Mouse (Mus musculus) embryo, embryonic 10 days (tissue): ENCODE measurements at regions not wholly inside any gene's neighbourhood (a gene's known extent, or its start where the extent isn't known, plus 50 kb on each side); places are given as distances from the start of the nearest gene placed in this dataset.

Experiments
- DNase-seq: peaks from one replicate; pipeline ENCODE4 v3.0.0-alpha.2; 2015; ENCODE audit warnings: low spot score

GRCm38 (mm10) chr12:109539046-109539445 lies 61.1 kb downstream of the Rtl1 start:
- DNase-seq, result no peak

- DNase-seq, result no peak
Measured at GRCm38 (mm10) chr12:109538641-109539040, 61.5 kb downstream of the Rtl1 start.

- DNase-seq, result no peak
Measured at GRCm38 (mm10) chr12:109536536-109536935, 63.6 kb downstream of the Rtl1 start.

- no peak for DNase-seq
Measured at GRCm38 (mm10) chr12:109532392-109532791, 67.7 kb downstream of the Rtl1 start.

- DNase-seq, result no peak
Measured at GRCm38 (mm10) chr12:109531347-109532023, 68.6 kb downstream of the Rtl1 start.

- DNase-seq, result no peak
Measured at GRCm38 (mm10) chr12:109530215-109531050, 69.7 kb downstream of the Rtl1 start.

- no peak for DNase-seq
Measured at GRCm38 (mm10) chr12:109529501-109529900, 70.6 kb downstream of the Rtl1 start.

- DNase-seq, result no peak
Measured at GRCm38 (mm10) chr12:109528966-109529365, 71.2 kb downstream of the Rtl1 start.

GRCm38 (mm10) chr12:109528263-109528545 lies 71.9 kb downstream of the Rtl1 start:
- no peak for DNase-seq

GRCm38 (mm10) chr12:109527414-109528262 lies 72.5 kb downstream of the Rtl1 start:
- peak; percentile 86 for DNase-seq

GRCm38 (mm10) chr12:109525613-109526012 lies 73.0 kb downstream of the Dlk1 start:
- DNase-seq, result no peak

GRCm38 (mm10) chr12:109521199-109521780 lies 68.7 kb downstream of the Dlk1 start:
- DNase-seq, result no peak

- peak; percentile 68 for DNase-seq
Measured at GRCm38 (mm10) chr12:109520414-109520813, 67.8 kb downstream of the Dlk1 start.

GRCm38 (mm10) chr12:109519838-109520237 lies 67.2 kb downstream of the Dlk1 start:
- DNase-seq, result no peak

GRCm38 (mm10) chr12:109518413-109519021 lies 65.9 kb downstream of the Dlk1 start:
- DNase-seq, result no peak

GRCm38 (mm10) chr12:109517764-109518163 lies 65.1 kb downstream of the Dlk1 start:
- DNase-seq, result no peak

GRCm38 (mm10) chr12:109516961-109517360 lies 64.3 kb downstream of the Dlk1 start:
- DNase-seq, result no peak

GRCm38 (mm10) chr12:109514292-109514818 lies 61.7 kb downstream of the Dlk1 start:
- DNase-seq, result no peak
